Mouse (Mus musculus) neural tube, embryonic 11.5 days (tissue): ENCODE measurements at regions not wholly inside any gene's neighbourhood (a gene's known extent, or its start where the extent isn't known, plus 50 kb on each side); places are given as distances from the start of the nearest gene placed in this dataset.
"Not testable (repeated sequence)": the region's sequence is repeated elsewhere in the genome, so short reads cannot be mapped to it uniquely, and the experiment has no call there.

Experiments used
- ATAC-seq: fragments of 200-750 bp; cut with Nextera tagmentation; 2 replicates; pipeline ENCODE4 v1.8.0; 2017; ENCODE audit warnings: moderate number of reproducible peaks, mild to moderate bottlenecking, moderate TSS enrichment, moderate library complexity; ENCODE audit not compliant: insufficient read depth, low FRiP score, low TSS enrichment
- DNase-seq: peaks from one replicate; pipeline ENCODE4 v3.0.0-alpha.2; 2015; ENCODE audit warnings: low spot score
- H3K27ac ChIP-seq: fragments of 300-500 bp; sonication (generic); 2 replicates; pipeline ENCODE4 v1.5.1; 2014; ENCODE audit warnings: low read depth, mild to moderate bottlenecking, low read length
- H3K27me3 ChIP-seq: fragments of 300-500 bp; sonication (generic); 2 replicates; pipeline ENCODE4 v1.6.1; 2014; ENCODE audit warnings: mild to moderate bottlenecking, low read length, mixed read lengths; ENCODE audit not compliant: control insufficient read depth, insufficient read depth
- H3K36me3 ChIP-seq: fragments of 300-500 bp; sonication (generic); 2 replicates; pipeline ENCODE4 v1.6.1; 2014; ENCODE audit warnings: mild to moderate bottlenecking, low read length, moderate library complexity, mixed read lengths; ENCODE audit not compliant: control insufficient read depth, insufficient read depth
- H3K4me1 ChIP-seq: fragments of 300-500 bp; sonication (generic); 2 replicates; pipeline ENCODE4 v1.6.1; 2014; ENCODE audit warnings: low read length, mixed read lengths; ENCODE audit not compliant: control insufficient read depth, insufficient read depth
- H3K4me2 ChIP-seq: fragments of 300-500 bp; sonication (generic); 2 replicates; pipeline ENCODE4 v1.6.1; 2014; ENCODE audit warnings: low read depth, mild to moderate bottlenecking, moderate library complexity
- H3K4me3 ChIP-seq: fragments of 300-500 bp; sonication (generic); 2 replicates; pipeline ENCODE4 v1.5.1; 2014; ENCODE audit warnings: low read depth, low read length
- H3K9ac ChIP-seq: fragments of 300-500 bp; sonication (generic); 2 replicates; pipeline ENCODE4 v1.6.1; 2014; ENCODE audit warnings: mild to moderate bottlenecking, low read length
- H3K9me3 ChIP-seq: fragments of 300-500 bp; sonication (generic); 2 replicates; pipeline ENCODE4 v1.6.1; 2016; ENCODE audit warnings: low read length; ENCODE audit not compliant: control insufficient read depth
- WGBS: fragments of 180-500 bp; shearing (Covaris S2); extraction: QIAGEN DNeasy Blood & Tissue Kit; methylation state at CpG from one replicate; pipeline ENCODE4 v1.1.7; 2014; 5-methylcytosine and 5-hydroxymethylcytosine counted together

DNA sequence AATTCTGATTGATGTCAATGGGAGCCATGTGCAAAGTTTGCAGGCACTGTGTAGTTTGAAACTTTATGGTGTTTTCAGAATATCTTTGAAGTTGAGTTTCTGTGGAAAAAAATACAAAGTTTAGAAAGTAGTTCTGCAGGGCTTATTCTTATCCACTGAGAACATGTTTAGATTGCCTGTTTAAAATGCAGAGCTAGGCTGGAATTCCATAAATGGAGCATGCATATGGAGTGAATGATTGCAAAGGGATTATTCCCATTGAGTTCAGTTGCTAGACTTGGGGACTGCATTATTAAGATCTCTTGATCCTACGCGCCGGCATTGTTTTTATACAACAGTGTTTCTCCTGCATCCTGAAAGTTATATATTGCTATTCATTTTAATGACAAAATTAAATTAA, 397.8 kb upstream of the Gm21833 start:
- Histone ChIP-seq H3K9ac (no peak overlapping the region), H3K4me2 (no peak overlapping the region), H3K9me3 (no peaks in the 10 kb centered on the region), H3K4me3 (no peak overlapping the region), H3K4me1 (no peaks in the 10 kb centered on the region), H3K27me3 (no peaks in the 10 kb centered on the region), H3K27ac (no peak overlapping the region), H3K36me3 (no peaks in the 10 kb centered on the region)
- ATAC-seq (no peak), DNase-seq (no peak)
- over 99% methylated on average over 3 of the region's 3 CpGs for WGBS

DNA sequence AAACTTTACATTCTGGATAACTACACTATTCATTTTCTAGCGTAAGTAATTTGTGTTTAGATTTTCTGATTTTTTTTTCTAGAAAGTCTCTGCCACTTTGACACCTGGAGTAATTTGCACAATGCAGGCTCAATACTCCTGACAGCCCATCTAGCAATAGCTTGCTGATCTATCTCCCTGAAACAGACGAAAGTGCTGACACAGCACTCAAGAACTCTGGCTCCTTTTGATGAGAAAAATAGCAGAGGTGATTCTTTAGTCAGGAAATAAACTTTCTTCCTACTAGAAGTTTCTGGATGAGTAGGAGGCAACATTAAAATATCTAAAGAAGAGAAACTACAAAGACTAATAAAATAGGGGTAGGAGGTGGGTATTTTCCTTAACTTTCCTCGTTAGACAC, 397.1 kb upstream of the Gm21833 start:
- Histone ChIP-seq H3K4me3 (no peak overlapping the region), H3K4me2 (no peak overlapping the region), H3K9ac (no peak overlapping the region), H3K27ac (no peak overlapping the region), H3K4me1 (no peaks in the 10 kb centered on the region), H3K36me3 (no peaks in the 10 kb centered on the region), H3K9me3 (no peaks in the 10 kb centered on the region), H3K27me3 (no peaks in the 10 kb centered on the region)
- DNase-seq, result no peak
- no peak for ATAC-seq
- 91% methylated on average over 3 of the region's 3 CpGs for WGBS

GRCm38 (mm10) chr16:82431811-82432210, 396.4 kb upstream of the Gm21833 start:
- Histone ChIP-seq H3K4me2 (no peak overlapping the region), H3K4me1 (no peaks in the 10 kb centered on the region), H3K4me3 (no peak overlapping the region), H3K36me3 (no peaks in the 10 kb centered on the region), H3K27me3 (no peaks in the 10 kb centered on the region), H3K9me3 (no peaks in the 10 kb centered on the region), H3K9ac (no peak overlapping the region), H3K27ac (no peak overlapping the region)
- DNase-seq (no peak), ATAC-seq (no peak)
- 93% methylated on average over 1 of the region's 1 CpGs for WGBS

DNA sequence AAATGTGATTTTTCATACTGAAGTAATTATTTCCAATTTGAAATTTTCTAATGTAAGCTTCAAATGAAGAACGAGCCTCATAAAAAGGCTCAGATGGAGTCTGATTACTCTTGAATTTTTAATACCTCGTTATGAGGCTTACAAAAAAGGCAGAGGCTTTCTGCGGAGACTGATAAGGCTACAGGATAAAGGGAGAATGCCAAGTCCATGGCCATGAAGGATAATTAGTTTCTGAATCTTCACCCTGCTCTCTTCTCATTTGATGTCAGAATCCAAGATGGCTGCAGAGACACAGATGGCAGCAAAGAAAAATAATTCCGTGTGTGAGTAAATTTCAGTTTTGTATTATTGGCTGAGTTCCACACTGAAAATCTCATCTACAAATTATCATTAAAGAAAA, 367.3 kb upstream of the Gm21833 start:
- Histone ChIP-seq H3K4me3 (no peak overlapping the region), H3K9ac (no peak overlapping the region), H3K27ac (no peak overlapping the region), H3K4me1 (no peaks in the 10 kb centered on the region), H3K36me3 (no peaks in the 10 kb centered on the region), H3K9me3 (no peaks in the 10 kb centered on the region), H3K27me3 (no peaks in the 10 kb centered on the region), H3K4me2 (no peak overlapping the region)
- DNase-seq (no peak), ATAC-seq (no peak)
- WGBS, result 84% methylated on average over 4 of the region's 4 CpGs

- WGBS, result 68% methylated on average over 7 of the region's 7 CpGs
- no peak overlapping the region for H3K27ac ChIP-seq
- no peak overlapping the region for H3K4me2 ChIP-seq
- DNase-seq (no peak), ATAC-seq (no peak)
- H3K36me3 ChIP-seq, result no peaks in the 10 kb centered on the region
- H3K9ac ChIP-seq, result no peak overlapping the region
- no peaks in the 10 kb centered on the region for H3K27me3 ChIP-seq
- no peaks in the 10 kb centered on the region for H3K9me3 ChIP-seq
- H3K4me3 ChIP-seq, result no peak overlapping the region
- H3K4me1 ChIP-seq, result no peaks in the 10 kb centered on the region
Measured at GRCm38 (mm10) chr16:82470736-82471387, 357.3 kb upstream of the Gm21833 start.

- 90% methylated on average over 1 of the region's 1 CpGs for WGBS
- H3K9ac ChIP-seq, result no peak overlapping the region
- H3K4me2 ChIP-seq, result no peak overlapping the region
- no peaks in the 10 kb centered on the region for H3K9me3 ChIP-seq
- H3K36me3 ChIP-seq, result no peaks in the 10 kb centered on the region
- no peaks in the 10 kb centered on the region for H3K27me3 ChIP-seq
- no peaks in the 10 kb centered on the region for H3K4me1 ChIP-seq
- ATAC-seq, result no peak
- no peak for DNase-seq
- H3K27ac ChIP-seq, result no peak overlapping the region
- H3K4me3 ChIP-seq, result no peak overlapping the region
Measured at GRCm38 (mm10) chr16:82520406-82520805, 307.8 kb upstream of the Gm21833 start.

DNA sequence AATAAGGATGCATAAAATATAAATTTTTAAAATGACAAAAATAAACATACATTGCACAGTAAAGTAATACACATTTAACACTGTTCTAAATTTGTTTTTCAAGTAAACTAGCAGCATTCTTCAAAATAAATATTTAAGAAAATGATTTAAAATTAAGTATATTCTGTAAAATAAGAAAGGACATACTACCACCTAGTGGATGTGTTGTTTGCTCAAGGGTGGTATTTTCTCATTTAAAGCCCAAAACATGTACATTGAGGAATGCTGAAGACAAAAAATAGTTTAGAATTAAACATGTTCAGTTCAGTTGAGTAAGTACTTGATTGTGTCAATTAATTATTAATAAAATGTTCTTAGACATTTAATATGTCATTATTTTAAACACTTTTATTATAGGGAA, 306.6 kb upstream of the Gm21833 start:
- Histone ChIP-seq H3K9ac (no peak overlapping the region), H3K4me1 (no peaks in the 10 kb centered on the region), H3K9me3 (no peaks in the 10 kb centered on the region), H3K27ac (no peak overlapping the region), H3K27me3 (no peaks in the 10 kb centered on the region), H3K4me2 (no peak overlapping the region), H3K36me3 (no peaks in the 10 kb centered on the region), H3K4me3 (no peak overlapping the region)
- DNase-seq (no peak), ATAC-seq (no peak)

DNA sequence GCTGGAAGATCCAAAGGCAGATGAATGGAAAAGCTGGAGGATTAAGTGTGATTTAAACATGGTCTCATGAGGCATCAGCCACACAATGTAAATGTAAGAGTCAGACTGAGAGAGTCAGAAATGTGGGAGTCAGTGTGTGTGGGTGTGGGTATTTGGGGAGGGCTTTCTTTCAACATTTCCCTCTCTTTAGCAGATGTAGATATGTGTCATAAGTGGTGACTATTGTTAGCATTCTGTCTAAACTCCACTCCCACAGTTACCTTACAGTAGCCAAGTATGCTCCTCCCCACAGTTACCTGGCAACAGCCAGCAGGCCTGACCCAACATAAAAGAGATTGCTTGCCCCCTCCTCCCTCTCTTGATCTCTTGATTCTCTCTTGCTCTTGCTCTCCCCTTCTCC, 263.8 kb upstream of the Gm21833 start:
- Histone ChIP-seq H3K9me3 (no peaks in the 10 kb centered on the region), H3K4me2 (no peak overlapping the region), H3K9ac (no peak overlapping the region), H3K36me3 (no peaks in the 10 kb centered on the region), H3K4me1 (no peaks in the 10 kb centered on the region), H3K4me3 (no peak overlapping the region), H3K27ac (no peak overlapping the region), H3K27me3 (no peaks in the 10 kb centered on the region)
- DNase-seq (no peak), ATAC-seq (0 out of 2 replicates have a peak, but pooled peaks have one; percentile 20)

DNA sequence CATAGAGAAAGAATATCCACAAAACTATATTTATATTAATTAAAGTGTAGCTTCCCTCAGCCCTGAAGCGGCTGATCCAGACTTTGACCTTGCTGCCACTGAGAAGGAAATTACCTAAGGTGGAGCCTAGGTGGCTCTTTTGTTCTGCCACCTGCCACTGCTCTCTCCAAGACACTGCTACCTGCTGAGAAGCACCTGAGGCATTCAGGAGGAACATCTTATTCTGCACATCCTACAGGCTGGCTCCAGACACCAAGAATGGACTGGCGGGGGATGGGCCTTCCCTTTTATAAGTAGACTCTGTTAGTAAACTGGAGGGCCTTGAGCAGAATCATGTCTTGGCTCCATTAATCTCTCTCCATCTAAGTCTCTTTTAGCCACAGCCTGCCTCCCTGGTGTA, 231.7 kb upstream of the Gm21833 start:
- not testable (repeated sequence) for H3K9me3 ChIP-seq, H3K27ac ChIP-seq, ATAC-seq, H3K4me3 ChIP-seq, H3K36me3 ChIP-seq, H3K27me3 ChIP-seq, H3K9ac ChIP-seq, H3K4me2 ChIP-seq, H3K4me1 ChIP-seq, DNase-seq
- 79% methylated on average over 2 of the region's 2 CpGs for WGBS
